Mouse (Mus musculus) hindbrain, embryonic 10.5 days (tissue): ENCODE measurements around the gene Rec8. TPM values are rescaled to one million over a fixed set of nuclear protein-coding genes. Genes with fewer than 3 reads are reported as not detected.
A peak's percentile ranks its signal among the peaks of the same experiment; 100 is the strongest.

Source experiments
- DNase-seq: peaks from one replicate; pipeline ENCODE4 v3.0.0-alpha.2; 2017; ENCODE audit warnings: low spot score
- H3K27ac ChIP-seq: fragments of 300-500 bp; sonication (generic); 2 replicates; pipeline ENCODE4 v1.5.1; 2016; ENCODE audit warnings: mild to moderate bottlenecking, moderate library complexity
- H3K27me3 ChIP-seq: fragments of 300-500 bp; sonication (generic); 2 replicates; pipeline ENCODE4 v1.6.1; 2016; ENCODE audit warnings: mild to moderate bottlenecking; ENCODE audit not compliant: poor library complexity, insufficient read depth, severe bottlenecking
- H3K36me3 ChIP-seq: fragments of 300-500 bp; sonication (generic); 2 replicates; pipeline ENCODE4 v1.6.1; 2016; ENCODE audit warnings: mild to moderate bottlenecking, moderate library complexity
- H3K4me1 ChIP-seq: fragments of 300-500 bp; sonication (generic); replicated peaks from 2 replicates; pipeline ENCODE4 v1.6.1; 2016; ENCODE audit warnings: mild to moderate bottlenecking
- H3K4me3 ChIP-seq: fragments of 300-500 bp; sonication (generic); 2 replicates; pipeline ENCODE4 v1.5.1; 2016; ENCODE audit warnings: mild to moderate bottlenecking, moderate library complexity
- H3K9me3 ChIP-seq: fragments of 300-500 bp; sonication (generic); 2 replicates; pipeline ENCODE4 v1.6.1; 2016; ENCODE audit warnings: mild to moderate bottlenecking, moderate library complexity
- WGBS: fragments of 180-500 bp; shearing (Covaris S2); methylation state at CpG from one replicate; pipeline ENCODE4 v1.1.7; 2016; 5-methylcytosine and 5-hydroxymethylcytosine counted together
- polyA plus RNA-seq: library from polyadenylated mRNA; unstranded; fragments of >200 nt; fragmentation: Nextera tagmentation; extraction: Ambion mirVana; gene quantifications from 2 replicates; pipeline ENCODE4 v1.2.1, GENCODE M21; 2016

Rec8 gene
- 10.4 and 12.3 TPM in 2 replicates for polyA plus RNA-seq

DNA sequence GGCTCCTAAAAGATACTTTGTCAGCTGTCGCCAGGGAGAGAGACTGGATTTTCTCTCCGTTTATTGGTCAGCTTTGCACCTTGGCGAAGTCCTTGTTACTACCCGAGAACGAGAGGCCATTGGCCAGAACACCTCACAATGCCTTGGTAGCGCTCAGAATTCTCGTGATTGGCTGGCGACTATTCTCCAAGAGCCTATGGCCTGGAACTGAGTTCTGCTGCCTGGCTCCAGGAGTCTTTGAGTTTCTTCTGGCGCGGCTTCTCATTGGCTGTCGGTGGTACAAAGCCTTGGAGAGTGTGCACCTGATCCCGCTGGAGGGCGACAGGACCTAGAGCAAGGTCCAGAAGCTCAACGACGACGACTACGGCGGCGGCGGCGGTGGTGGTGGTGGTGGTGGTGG is at the start of gene Rec8:
TSS of gene Rec8 (plus strand) at position 216 of the 400 bp plus-strand sequence.
- H3K4me1 ChIP-seq, result peaks cover 17% of the 10 kb centered on the region
- no peaks in the 10 kb centered on the region; the same call in 1 of the 2 replicates for H3K36me3 ChIP-seq
- peak within 1 kb of the TSS; percentile 62 for H3K27ac ChIP-seq
- WGBS, result 26% methylated on average over 21 of the region's 21 CpGs
- DNase-seq, result peak; percentile 62
- H3K4me3 ChIP-seq, result peak within 1 kb of the TSS; percentile 37
- H3K9me3 ChIP-seq, result no peaks in the 10 kb centered on the region
- peaks cover 14% of the 10 kb centered on the region; the same call in 1 of the 2 replicates for H3K27me3 ChIP-seq

DNA sequence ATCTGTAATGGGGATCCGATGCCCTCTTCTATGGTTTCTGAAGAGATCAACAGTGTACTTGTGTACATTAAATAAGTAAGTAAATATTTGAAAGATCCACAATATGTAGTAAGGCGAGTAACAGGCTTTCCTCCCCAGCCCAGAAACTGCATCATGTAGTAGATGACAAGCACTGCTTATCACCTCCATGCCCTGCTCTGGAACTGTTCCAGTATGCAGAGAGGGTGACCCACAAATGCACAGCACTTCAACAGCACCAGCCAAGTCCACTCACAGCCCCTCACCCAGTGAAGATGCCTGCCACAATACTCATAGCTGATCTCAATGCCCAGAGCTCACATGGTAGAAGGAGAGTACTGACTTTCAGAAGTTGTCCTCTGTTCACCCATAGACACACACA is 47.2 kb upstream of the Rec8 start:
- no peak overlapping the region for H3K27ac ChIP-seq
- WGBS, result 90% methylated on average over 2 of the region's 2 CpGs
- peaks cover 53% of the 10 kb centered on the region for H3K36me3 ChIP-seq
- no peak overlapping the region for H3K4me3 ChIP-seq
- no peaks in the 10 kb centered on the region for H3K9me3 ChIP-seq
- no peaks in the 10 kb centered on the region for H3K27me3 ChIP-seq
- DNase-seq, result no peak
- peaks cover 4% of the 10 kb centered on the region for H3K4me1 ChIP-seq

DNA sequence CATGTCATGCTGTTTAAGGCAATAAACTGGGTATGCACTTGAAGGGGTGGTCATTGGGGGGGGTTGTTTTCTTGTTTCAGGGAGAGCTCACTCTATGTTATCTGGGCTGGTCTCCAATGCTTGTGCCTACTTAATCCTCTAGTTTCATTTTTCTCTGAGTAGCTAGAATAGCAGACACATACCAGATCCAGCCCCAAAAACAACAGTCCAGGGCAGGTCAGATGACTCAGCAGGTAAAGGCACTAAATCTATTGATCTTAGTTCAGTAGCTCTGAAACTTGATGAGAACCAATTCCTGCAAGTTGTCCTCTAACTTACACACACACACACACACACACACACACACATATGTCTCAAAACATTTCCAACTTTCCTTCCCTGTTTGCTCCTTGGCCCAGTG is 46.1 kb upstream of the Rec8 start:
- Histone ChIP-seq H3K27ac (no peak overlapping the region), H3K4me1 (peaks cover 13% of the 10 kb centered on the region), H3K4me3 (no peak overlapping the region), H3K36me3 (peaks cover 41% of the 10 kb centered on the region), H3K27me3 (no peaks in the 10 kb centered on the region), H3K9me3 (no peaks in the 10 kb centered on the region)
- no peak for DNase-seq

DNA sequence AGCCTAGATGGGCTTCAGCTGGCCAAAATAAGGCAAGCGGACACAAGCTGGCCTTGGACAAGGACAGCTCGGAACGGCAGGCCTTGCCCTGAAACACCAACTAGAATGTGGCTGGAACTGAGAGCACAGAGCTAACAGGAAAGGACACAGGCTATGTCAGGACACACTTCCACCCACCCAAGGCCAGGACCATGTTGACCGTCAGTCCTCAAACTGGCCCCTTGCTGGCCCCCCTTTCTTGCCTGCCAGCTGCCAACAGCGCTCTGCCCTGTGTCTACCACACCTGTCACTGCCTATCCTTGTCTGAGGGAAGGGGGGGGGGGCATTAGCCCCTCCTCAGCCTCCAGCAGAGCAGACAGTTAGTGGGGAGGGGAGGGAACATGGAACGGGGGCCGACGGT is 42.5 kb upstream of the Rec8 start, which contains the start of gene Fitm1:
TSS of gene Fitm1 (plus strand) at position 316 of the 400 bp plus-strand sequence.
- DNase-seq, result no peak
- H3K9me3 ChIP-seq, result no peaks in the 10 kb centered on the region
- no peak within 1 kb of the TSS for H3K4me3 ChIP-seq
- H3K36me3 ChIP-seq, result peaks cover 12% of the 10 kb centered on the region
- H3K4me1 ChIP-seq, result peaks cover 37% of the 10 kb centered on the region
- 77% methylated on average over 8 of the region's 8 CpGs for WGBS
- H3K27ac ChIP-seq, result no peak within 1 kb of the TSS
- H3K27me3 ChIP-seq, result no peaks in the 10 kb centered on the region

DNA sequence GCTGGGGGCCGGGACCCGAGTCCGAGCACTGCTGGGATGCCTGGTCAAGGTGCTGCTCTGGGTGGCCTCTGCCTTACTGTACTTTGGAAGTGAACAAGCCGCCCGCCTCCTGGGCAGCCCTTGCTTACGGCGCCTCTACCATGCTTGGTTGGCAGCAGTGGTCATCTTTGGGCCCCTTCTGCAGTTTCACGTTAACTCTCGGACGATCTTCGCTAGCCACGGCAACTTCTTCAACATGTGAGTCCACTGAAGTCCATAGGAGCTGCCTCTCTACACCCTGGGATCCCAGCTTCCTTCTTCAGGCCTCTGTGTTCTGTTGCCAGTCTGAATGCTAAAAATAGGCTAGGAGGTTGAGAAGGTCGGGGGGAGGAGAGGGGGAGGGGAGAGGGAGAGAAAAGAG is 42.1 kb upstream of the Rec8 start:
- Histone ChIP-seq H3K36me3 (peaks cover 12% of the 10 kb centered on the region), H3K9me3 (no peaks in the 10 kb centered on the region), H3K4me3 (no peak overlapping the region), H3K27me3 (no peaks in the 10 kb centered on the region), H3K27ac (no peak overlapping the region), H3K4me1 (peaks cover 37% of the 10 kb centered on the region)
- WGBS, result 78% methylated on average over 13 of the region's 13 CpGs
- DNase-seq, result no peak

DNA sequence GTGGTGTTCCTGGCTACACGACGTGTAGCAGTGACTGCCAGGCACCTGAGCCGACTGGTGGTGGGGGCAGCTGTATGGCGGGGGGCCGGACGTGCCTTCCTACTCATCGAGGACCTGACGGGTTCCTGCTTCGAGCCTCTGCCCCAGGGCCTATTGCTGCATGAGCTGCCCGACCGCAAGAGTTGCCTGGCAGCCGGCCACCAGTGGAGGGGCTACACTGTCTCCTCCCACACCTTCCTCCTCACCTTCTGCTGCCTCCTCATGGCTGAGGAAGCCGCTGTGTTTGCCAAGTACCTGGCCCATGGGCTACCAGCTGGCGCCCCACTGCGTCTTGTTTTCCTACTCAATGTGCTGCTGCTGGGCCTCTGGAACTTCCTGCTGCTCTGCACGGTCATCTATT is 41.5 kb upstream of the Rec8 start:
- Histone ChIP-seq H3K36me3 (peaks cover 17% of the 10 kb centered on the region), H3K27ac (no peak overlapping the region), H3K9me3 (no peaks in the 10 kb centered on the region), H3K27me3 (no peaks in the 10 kb centered on the region), H3K4me1 (peaks cover 37% of the 10 kb centered on the region), H3K4me3 (no peak overlapping the region)
- no peak for DNase-seq
- WGBS, result 84% methylated on average over 16 of the region's 16 CpGs

DNA sequence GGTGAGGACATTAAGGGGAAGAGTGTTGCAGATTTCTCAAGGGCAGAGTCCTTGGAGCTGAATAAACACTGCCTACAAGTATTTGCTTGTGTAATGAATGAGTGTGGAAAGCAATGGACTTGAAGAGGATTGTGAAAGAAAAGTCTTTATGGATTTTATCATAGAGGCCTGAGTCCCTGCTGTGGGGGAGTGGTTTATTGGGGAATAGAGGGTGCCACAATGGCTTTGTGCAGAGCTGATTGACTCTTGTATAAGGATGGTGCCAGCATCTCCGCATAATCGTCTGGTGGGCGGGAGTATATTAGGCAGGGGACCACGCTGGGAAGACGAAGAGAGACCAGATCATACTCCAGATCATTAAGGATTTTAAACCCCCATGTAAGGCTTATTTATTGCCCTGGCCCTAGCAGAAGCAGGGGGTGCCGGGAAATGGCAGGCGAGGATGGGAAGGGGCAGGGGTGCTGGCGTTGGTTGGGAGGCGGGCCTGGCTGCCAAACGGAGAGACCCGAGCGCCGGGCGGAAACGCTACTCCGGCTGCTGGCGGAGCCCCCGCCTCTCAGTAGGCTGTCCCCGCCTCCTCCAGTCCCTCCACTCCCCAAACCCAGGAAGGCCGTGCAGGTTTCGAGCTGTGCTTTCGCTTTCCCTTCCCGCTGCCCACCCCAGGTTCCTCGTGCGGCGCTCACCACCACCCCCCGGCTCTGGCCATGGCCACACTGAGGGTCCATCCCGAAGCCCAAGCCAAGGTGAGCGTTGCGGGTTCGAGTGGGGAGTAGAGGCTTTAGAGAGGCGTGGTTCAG is 39.8 kb upstream of the Rec8 start, which contains the start of gene Psme1:
TSS of gene Psme1 (plus strand) at position 253 of the 797 bp plus-strand sequence.
- peak; percentile 86 for DNase-seq
- WGBS, result 1% methylated on average over 32 of the region's 32 CpGs
- Histone ChIP-seq H3K9me3 (no peaks in the 10 kb centered on the region), H3K27ac (peak within 1 kb of the TSS; percentile 91), H3K4me3 (peak within 1 kb of the TSS; percentile 71), H3K4me1 (peaks cover 37% of the 10 kb centered on the region), H3K27me3 (no peaks in the 10 kb centered on the region), H3K36me3 (peaks cover 26% of the 10 kb centered on the region)

DNA sequence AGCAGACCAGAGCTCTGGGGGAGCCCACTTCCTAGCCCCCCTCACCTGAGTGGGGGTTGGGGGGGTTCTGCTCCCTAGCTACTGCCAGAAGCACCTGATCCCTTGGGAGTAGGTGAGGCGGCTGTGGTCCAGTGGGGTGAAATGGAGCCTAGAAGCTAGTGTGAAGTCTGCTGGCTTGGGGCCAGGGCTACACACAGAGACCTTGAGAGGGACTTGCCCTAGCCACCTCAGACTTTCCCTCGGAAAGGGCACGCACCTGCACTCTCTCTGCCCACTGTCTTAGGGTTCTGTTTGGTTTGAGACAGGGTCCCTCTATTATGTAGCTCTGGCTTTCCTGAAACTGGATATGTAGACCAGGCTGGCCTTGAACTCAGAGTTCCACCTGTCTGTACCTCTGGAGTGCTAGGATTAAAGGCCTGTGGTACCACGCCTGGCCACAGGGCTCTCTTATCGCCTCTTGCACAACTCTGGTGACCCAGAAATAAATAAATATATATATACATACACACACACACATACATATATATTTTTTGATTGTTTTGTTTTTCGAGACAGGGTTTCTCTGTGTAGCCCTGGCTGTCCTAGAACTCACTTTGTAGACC is 39.1 kb upstream of the Rec8 start:
- peaks cover 37% of the 10 kb centered on the region for H3K4me1 ChIP-seq
- H3K27me3 ChIP-seq, result 0 out of 2 replicates have a peak, but pooled peaks cover 4% of the 10 kb centered on the region
- H3K9me3 ChIP-seq, result no peaks in the 10 kb centered on the region
- peak overlapping the region; percentile 91 for H3K27ac ChIP-seq
- DNase-seq, result no peak
- 36% methylated on average over 6 of the region's 6 CpGs for WGBS
- H3K4me3 ChIP-seq, result peak overlapping the region; percentile 71
- peaks cover 26% of the 10 kb centered on the region for H3K36me3 ChIP-seq

DNA sequence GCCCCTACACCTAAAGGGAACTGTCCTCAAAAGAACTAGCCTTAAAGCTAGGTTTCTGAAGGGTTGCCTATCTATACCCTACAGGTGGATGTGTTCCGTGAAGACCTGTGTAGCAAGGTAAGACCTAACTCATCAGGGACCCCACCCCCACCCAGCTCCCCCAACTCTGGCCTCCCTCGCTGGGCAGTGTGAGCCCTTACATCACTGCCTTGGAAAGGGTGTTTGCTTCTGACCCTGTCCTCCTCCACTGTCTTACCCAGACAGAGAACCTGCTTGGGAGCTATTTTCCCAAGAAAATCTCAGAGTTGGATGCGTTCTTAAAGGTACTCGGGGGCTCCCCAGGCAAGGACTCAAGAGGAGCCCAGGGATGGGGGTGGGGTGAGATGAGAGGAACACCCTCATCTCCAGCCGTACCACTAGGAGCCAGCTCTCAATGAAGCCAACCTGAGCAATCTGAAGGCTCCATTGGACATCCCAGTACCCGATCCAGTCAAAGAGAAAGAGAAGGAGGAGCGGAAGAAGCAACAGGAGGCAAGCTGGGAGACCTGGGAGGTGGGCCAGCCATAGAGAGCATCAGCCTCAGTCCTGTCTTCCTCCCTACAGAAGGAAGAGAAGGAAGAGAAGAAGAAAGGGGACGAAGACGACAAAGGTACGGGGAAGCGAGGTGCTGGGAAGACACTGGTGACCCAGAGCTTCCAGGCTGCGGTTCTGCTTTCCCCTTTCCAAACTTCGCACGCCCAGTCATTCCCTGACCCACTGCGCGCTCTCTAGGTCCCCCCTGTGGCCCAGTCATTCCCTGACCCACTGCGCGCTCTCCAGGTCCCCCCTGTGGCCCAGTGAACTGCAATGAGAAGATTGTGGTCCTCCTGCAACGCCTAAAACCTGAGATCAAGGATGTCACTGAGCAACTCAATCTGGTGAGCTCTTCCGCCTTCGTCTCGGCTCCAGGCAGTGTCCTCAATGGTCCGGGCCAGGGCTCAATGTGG is 38.0 kb upstream of the Rec8 start:
- Histone ChIP-seq H3K4me3 (no peak overlapping the region), H3K9me3 (no peaks in the 10 kb centered on the region), H3K4me1 (peaks cover 42% of the 10 kb centered on the region), H3K36me3 (peaks cover 26% of the 10 kb centered on the region), H3K27ac (no peak overlapping the region), H3K27me3 (peaks cover 7% of the 10 kb centered on the region; the same call in 1 of the 2 replicates)
- 82% methylated on average over 23 of the region's 23 CpGs for WGBS
- no peak for DNase-seq

DNA sequence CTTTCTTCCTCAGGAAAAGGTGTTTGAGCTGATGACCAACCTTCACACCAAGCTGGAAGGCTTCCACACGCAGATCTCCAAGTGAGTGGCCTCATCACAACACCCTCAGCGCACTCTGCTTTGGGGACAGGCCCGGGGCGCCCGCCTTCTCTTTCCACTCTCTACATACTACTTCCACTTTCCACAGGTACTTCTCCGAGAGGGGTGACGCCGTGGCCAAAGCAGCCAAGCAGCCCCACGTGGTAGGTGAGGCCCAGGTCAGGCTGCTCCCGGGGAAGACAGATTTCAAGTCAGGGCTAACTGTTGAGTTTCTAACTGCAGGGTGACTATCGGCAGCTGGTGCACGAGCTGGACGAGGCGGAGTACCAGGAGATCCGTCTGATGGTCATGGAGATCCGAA is 37.1 kb upstream of the Rec8 start:
- DNase-seq, result no peak
- Histone ChIP-seq H3K27ac (no peak overlapping the region), H3K4me3 (no peak overlapping the region), H3K27me3 (peaks cover 7% of the 10 kb centered on the region; the same call in 1 of the 2 replicates), H3K36me3 (peaks cover 26% of the 10 kb centered on the region), H3K4me1 (peaks cover 46% of the 10 kb centered on the region), H3K9me3 (no peaks in the 10 kb centered on the region)
- 94% methylated on average over 16 of the region's 16 CpGs for WGBS

DNA sequence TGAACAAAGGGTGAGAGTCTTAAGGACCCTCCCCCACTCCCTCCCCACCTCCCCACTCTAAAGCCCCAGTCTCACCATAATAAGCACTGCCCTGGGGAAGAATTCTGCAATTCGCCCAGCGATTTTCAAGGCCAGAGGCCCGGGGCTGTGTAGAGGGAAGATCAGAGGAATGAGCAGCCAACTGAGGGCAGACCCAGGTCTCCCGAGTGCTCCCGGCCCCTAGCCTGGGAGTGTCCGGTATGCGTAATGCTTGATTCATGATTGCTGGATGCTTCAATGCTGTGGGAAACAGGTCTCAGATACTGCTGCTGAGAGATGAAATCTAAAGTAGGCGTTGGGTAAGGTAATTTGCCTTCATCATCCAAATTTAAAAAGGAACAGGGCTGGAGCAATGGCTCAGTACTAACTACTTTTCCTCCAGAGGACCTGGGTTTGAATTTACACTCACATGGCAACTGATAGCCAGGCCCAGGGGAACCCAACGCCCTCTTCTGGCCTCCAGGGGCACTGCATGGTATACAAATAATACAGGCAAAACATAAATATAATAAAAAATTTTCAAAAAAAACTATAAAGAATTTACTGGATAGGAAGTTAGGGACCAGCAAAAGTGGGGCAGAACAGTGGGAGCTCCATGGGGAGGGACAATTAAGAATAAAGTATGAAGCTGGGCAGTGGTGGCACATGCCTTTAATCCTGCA is 35.7 kb upstream of the Rec8 start:
- no peak overlapping the region for H3K4me3 ChIP-seq
- H3K27ac ChIP-seq, result no peak overlapping the region
- no peak for DNase-seq
- H3K4me1 ChIP-seq, result peaks cover 38% of the 10 kb centered on the region
- 78% methylated on average over 9 of the region's 9 CpGs for WGBS
- peaks cover 7% of the 10 kb centered on the region; the same call in 1 of the 2 replicates for H3K27me3 ChIP-seq
- H3K9me3 ChIP-seq, result no peaks in the 10 kb centered on the region
- H3K36me3 ChIP-seq, result peaks cover 30% of the 10 kb centered on the region

DNA sequence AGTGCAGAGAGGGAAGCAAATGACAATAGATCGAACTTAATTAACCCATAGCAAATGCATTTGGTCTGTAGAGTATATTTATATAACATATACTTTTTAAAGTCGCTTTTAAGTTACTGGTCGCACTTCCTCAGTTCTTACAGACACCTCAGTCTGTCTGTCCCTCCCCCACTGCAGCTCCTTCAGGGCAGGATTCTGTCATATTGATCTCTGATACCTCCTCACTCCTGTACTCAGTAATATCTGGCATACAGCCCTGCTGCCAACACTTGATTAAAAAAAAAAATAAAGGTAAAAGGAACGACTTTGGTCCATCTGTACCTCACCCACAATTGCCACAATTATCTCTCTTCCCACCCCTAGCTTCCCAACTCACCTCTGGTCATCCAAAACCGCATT is 33.5 kb upstream of the Rec8 start:
- Histone ChIP-seq H3K27me3 (peaks cover 7% of the 10 kb centered on the region; the same call in 1 of the 2 replicates), H3K9me3 (no peaks in the 10 kb centered on the region), H3K27ac (peak overlapping the region; percentile 82; the same call in 1 of the 2 replicates), H3K4me3 (peak overlapping the region; percentile 67), H3K36me3 (peaks cover 49% of the 10 kb centered on the region), H3K4me1 (peaks cover 21% of the 10 kb centered on the region)
- no peak for DNase-seq
- 37% methylated on average over 5 of the region's 5 CpGs for WGBS
